Mouse (Mus musculus): ENCODE results near the gene Top3b. TPM values are rescaled to one million over a fixed set of nuclear protein-coding genes. Genes with fewer than 3 reads are reported as not detected.
"Not testable (repeated sequence)": the region's sequence is repeated elsewhere in the genome, so short reads cannot be mapped to it uniquely, and the experiment has no call there.

The Top3b gene
- polyA plus RNA-seq (2012): 2.5 and 2.8 TPM in 2 replicates

DNA sequence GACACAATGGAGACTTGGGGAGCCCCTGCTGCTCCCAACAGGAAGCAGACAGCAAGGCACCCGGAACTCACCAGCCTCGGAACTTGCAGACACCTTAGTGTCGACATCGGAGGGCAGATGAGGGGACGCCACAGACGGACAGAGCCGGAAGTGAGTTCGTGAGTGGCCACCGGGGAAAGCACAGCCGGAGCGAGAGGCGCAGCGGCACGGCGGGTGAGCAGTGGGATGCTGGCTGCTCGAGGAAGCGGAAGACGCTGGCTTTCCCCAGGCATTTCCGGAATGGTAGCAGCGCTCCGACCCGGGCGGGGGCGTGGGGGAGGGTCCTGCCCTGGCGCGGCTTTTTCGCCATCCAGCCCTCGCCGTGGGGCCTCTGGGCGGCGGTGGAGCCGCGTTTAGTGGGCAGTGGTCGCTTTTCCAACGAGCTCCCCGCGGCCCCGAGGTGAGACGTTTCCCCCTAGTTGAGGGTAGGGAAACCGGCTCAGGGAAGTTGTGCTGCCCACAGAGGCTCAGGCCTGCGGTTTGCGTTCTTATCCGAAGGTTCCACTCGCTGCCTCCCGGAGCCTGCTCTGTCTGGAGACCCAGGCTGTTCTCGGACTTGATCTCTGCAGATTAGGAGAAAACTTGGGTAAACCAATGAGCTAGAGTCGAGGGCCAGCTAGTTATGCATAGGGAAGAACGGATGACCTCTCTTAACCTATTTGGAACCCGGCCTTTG is at the start of gene Top3b, which contains the start of gene Vpreb1:
Gene Top3b, plus strand, starts transcription at position 120 of the 715 bp plus-strand sequence.
Gene Vpreb1, minus strand, starts transcription at position 227 of the 715 bp plus-strand sequence.
- peaks cover 22% of the 10 kb centered on the region for H3K4me1 ChIP-seq (ENCODE audit: control insufficient read depth)

DNA sequence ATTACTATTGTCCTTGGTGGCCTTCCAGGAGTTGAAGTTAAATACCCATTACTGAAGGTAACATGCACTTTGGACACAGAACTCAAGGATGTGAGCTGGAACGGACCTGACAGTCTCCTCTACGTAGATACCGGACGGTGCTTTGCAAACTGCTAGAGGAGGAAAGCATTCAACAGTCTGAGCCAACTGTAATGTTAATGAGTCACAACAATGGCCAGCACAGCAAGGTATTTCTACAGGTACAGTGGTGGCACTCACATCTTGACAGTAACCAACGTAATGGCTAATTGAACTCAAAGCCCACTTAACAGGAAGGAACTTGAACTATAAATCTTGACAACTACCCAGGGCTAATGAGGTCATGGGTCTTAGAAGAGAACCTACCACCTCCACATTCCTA is 45.1 kb upstream of the Top3b start:
- Histone ChIP-seq H3K36me3 (ENCODE audit: control insufficient read depth) (no peaks in the 10 kb centered on the region), H3K4me1 (ENCODE audit: control insufficient read depth) (peaks cover 12% of the 10 kb centered on the region), H3K4me3 (replicated peaks) (no peak overlapping the region), H3K27me3 (ENCODE audit: control insufficient read depth) (peaks cover 3% of the 10 kb centered on the region), H3K9me3 (ENCODE audit: control insufficient read depth, low read length) (no peaks in the 10 kb centered on the region)
- TF ChIP-seq GATA1 (IDR thresholded peaks at IDR 0.05; ENCODE audit: low read length) (no peak), TAL1 (IDR thresholded peaks at IDR 0.05; ENCODE audit: low read length) (no peak)

More for the DNA sequence above, at the start of gene Top3b, which contains the start of gene Vpreb1:
- Histone ChIP-seq H3K27me3 (ENCODE audit: control insufficient read depth) (no peaks in the 10 kb centered on the region), H3K36me3 (ENCODE audit: control insufficient read depth) (peaks cover 14% of the 10 kb centered on the region), H3K4me3 (replicated peaks) (peak within 1 kb of the TSS; percentile 77), H3K9me3 (ENCODE audit: control insufficient read depth, low read length) (no peaks in the 10 kb centered on the region)
- TF ChIP-seq TAL1 (IDR thresholded peaks at IDR 0.05; ENCODE audit: low read length): no peak

DNA sequence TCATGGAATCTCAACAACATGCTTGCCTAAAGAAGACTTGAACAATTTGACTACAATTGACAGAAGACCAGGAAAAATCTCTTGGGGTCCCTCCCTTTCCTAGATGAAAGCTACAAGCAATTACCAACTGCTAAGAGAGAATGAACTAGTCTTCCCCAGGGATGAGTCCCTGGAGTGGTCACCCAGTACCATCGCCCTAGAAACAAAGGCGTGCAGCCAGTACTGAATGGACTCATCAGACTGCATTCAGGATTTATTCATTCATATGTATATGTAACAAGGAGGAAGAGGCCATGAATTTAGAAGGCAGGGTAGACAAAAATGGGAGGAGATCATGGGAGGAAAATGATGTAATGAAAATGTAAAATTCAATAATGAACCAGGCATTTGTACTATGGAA is 44.3 kb upstream of the Top3b start:
- TF ChIP-seq GATA1 (IDR thresholded peaks at IDR 0.05; ENCODE audit: low read length) (no peak), TAL1 (IDR thresholded peaks at IDR 0.05; ENCODE audit: low read length) (no peak)
- no peaks in the 10 kb centered on the region for H3K36me3 ChIP-seq (ENCODE audit: control insufficient read depth)
- H3K4me1 ChIP-seq (ENCODE audit: control insufficient read depth): peaks cover 14% of the 10 kb centered on the region
- H3K4me3 ChIP-seq (replicated peaks): no peak overlapping the region
- H3K27me3 ChIP-seq (ENCODE audit: control insufficient read depth): peaks cover 3% of the 10 kb centered on the region
- H3K9me3 ChIP-seq (ENCODE audit: control insufficient read depth, low read length): no peaks in the 10 kb centered on the region

DNA sequence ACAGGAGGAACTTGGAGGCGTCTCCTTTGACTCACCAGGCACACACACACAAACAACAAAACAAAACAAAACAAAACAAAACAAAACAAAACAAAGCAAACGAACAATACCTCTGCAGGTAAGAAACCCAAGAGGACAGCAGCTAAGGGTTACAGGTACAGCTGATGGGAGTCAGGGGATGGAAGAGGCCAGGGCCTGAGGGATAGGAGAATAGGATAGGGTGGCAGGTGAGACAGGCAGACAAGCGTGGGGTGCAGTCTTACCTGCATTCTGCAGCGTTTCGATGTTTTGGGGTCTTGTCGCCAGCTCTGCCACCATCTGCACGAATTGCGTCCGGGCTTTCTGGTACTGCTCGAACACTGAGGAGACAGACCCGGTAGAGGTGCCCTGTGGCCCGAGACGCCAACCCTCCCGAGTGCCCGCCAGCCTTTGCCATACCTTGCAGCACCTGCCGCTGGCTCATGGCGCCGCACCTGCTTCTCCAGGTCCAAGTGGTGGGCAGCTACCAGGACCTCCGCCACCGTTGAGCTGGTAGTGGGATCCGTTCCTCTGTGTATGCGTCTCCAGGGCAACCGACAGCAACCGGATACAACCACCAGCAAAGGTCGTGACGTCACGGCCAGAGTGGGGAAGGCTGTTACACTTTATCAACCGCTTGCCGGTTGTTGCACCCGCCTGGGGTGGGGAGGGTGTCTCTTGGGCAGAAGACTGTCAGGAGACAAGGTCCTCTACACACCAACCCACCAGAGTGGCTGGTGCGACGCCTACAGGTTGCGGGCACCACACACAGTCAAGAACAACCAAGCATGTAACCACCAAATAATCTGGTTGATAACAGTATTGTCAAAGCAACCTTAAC is 41.5 kb upstream of the Top3b start, which contains the start of gene Spag6l:
Gene Spag6l, minus strand, starts transcription at position 700 of the 859 bp plus-strand sequence.
- Histone ChIP-seq H3K4me1 (ENCODE audit: control insufficient read depth) (peaks cover 14% of the 10 kb centered on the region), H3K4me3 (replicated peaks) (peak within 1 kb of the TSS; percentile 62), H3K36me3 (ENCODE audit: control insufficient read depth) (no peaks in the 10 kb centered on the region), H3K9me3 (ENCODE audit: control insufficient read depth, low read length) (no peaks in the 10 kb centered on the region), H3K27me3 (ENCODE audit: control insufficient read depth) (peaks cover 3% of the 10 kb centered on the region)
- TF ChIP-seq TAL1 (IDR thresholded peaks at IDR 0.05; ENCODE audit: low read length): no peak
- no peak for TF ChIP-seq GATA1 (IDR thresholded peaks at IDR 0.05; ENCODE audit: low read length)

DNA sequence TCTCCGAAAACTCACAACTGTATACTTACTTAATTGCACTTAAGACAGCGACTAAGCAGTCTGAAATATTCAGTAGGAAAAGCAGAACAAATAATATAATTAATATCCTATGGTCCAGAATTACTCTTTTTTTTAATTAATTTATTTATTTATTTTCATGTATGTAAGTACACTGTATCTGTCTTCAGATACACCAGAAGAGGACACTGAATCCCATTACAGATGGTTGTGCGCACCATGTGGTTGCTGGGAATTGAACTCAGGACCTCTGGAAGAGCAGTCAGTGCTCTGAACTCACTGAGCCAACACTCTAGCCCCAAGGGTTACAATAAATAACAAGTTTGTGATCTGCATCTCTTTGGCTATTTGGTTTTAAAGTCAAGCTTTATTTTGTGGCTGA is 40.9 kb upstream of the Top3b start:
- TF ChIP-seq GATA1 (IDR thresholded peaks at IDR 0.05; ENCODE audit: low read length): no peak
- TF ChIP-seq TAL1 (IDR thresholded peaks at IDR 0.05; ENCODE audit: low read length): no peak
- no peaks in the 10 kb centered on the region for H3K9me3 ChIP-seq (ENCODE audit: control insufficient read depth, low read length)
- no peak overlapping the region for H3K4me3 ChIP-seq (replicated peaks)
- peaks cover 3% of the 10 kb centered on the region for H3K27me3 ChIP-seq (ENCODE audit: control insufficient read depth)
- H3K36me3 ChIP-seq (ENCODE audit: control insufficient read depth): no peaks in the 10 kb centered on the region
- peaks cover 14% of the 10 kb centered on the region for H3K4me1 ChIP-seq (ENCODE audit: control insufficient read depth)

DNA sequence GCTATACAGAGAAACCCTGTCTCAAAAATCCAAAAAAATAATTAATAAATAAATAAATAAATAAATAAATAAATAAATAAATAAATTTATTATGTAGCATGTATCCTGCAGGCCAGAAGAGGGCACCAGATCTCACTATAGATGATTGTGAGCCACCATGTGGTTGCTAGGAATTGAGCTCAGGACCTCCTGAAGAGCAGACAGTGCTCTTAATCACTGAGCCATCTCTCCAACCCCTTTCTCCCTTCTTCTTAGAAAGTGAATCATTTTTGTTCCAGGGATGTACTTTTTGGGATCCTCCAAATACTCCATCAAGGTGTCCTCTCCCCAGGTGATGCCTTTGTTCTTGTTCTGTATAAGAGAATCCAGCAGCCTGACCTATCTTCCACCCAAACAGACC is 21.3 kb upstream of the Top3b start:
- TF ChIP-seq TAL1 (IDR thresholded peaks at IDR 0.05; ENCODE audit: low read length) (no peak), GATA1 (IDR thresholded peaks at IDR 0.05; ENCODE audit: low read length) (no peak)
- Histone ChIP-seq H3K9me3 (ENCODE audit: control insufficient read depth, low read length) (no peaks in the 10 kb centered on the region), H3K36me3 (ENCODE audit: control insufficient read depth) (no peaks in the 10 kb centered on the region), H3K4me3 (replicated peaks) (no peak overlapping the region), H3K27me3 (ENCODE audit: control insufficient read depth) (no peaks in the 10 kb centered on the region), H3K4me1 (ENCODE audit: control insufficient read depth) (no peaks in the 10 kb centered on the region; the same call in 1 of the 2 replicates)

DNA sequence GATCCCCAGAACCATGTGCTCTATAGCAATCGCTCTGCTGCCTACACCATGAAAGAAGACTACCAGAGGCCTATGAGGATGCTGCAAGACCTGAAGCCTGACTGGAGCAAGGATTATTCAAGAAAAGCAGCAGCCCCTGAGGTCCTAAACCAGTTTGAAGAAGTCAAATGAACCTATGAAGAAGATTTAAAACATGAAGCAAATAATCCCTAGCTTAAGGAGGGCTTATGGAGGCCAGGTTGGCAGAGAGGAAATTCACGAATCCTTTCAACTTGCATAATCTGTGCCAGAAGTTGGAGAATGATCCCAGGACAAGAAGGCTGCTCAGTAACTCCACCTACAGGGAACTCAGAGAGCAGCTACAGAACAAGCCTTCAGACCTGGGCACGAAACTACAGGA is 18.1 kb upstream of the Top3b start:
- no peaks in the 10 kb centered on the region for H3K4me1 ChIP-seq (ENCODE audit: control insufficient read depth)
- H3K27me3 ChIP-seq (ENCODE audit: control insufficient read depth): no peaks in the 10 kb centered on the region
- no peaks in the 10 kb centered on the region for H3K9me3 ChIP-seq (ENCODE audit: control insufficient read depth, low read length)
- no peak overlapping the region for H3K4me3 ChIP-seq (replicated peaks)
- H3K36me3 ChIP-seq (ENCODE audit: control insufficient read depth): no peaks in the 10 kb centered on the region
- TF ChIP-seq TAL1 (IDR thresholded peaks at IDR 0.05; ENCODE audit: low read length): no peak
- TF ChIP-seq GATA1 (IDR thresholded peaks at IDR 0.05; ENCODE audit: low read length): no peak

DNA sequence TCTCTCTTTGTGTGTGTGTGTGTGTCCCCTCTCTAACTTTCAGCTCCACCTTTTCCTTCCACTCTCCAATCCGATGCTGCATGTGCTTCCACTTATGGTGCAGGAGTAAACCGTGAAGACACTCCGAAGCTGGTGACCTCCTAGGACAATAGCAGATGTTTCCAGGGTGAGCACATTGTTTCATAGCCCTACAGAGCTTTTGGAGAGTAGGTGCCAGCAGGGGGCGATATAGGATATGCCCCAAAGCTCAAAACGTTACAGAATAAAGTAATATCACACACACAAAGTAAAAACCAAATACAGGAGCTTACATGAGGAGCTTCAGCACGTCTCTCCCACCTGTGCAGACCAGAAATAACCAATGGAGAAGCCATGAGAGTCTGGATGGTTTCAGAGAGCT is 15.7 kb upstream of the Top3b start:
- no peak for TF ChIP-seq GATA1 (IDR thresholded peaks at IDR 0.05; ENCODE audit: low read length)
- TF ChIP-seq TAL1 (IDR thresholded peaks at IDR 0.05; ENCODE audit: low read length): no peak
- Histone ChIP-seq H3K27me3 (ENCODE audit: control insufficient read depth) (no peaks in the 10 kb centered on the region), H3K9me3 (ENCODE audit: control insufficient read depth, low read length) (no peaks in the 10 kb centered on the region), H3K4me1 (ENCODE audit: control insufficient read depth) (no peaks in the 10 kb centered on the region), H3K36me3 (ENCODE audit: control insufficient read depth) (no peaks in the 10 kb centered on the region), H3K4me3 (replicated peaks) (no peak overlapping the region)

DNA sequence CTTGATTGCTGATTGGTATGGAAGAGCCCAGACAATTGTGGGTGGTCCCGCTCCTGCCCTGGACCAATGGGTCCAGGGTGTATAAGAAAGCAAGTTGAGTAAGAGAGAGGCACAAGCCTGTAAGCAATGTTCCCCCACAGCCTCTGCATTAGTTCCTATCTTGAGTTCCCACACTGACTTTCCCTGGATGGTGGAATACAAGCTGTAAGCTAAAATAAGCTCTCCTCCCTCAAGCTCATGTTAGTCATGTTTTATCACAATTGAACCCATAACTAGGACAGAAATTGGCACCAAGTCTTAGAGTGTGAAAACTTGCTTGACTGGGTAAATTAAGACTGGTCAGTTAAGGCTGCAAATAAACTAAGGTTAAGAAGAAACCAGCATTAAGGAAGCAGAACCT is 15.0 kb upstream of the Top3b start:
- no peak for TF ChIP-seq TAL1 (IDR thresholded peaks at IDR 0.05; ENCODE audit: low read length)
- no peak for TF ChIP-seq GATA1 (IDR thresholded peaks at IDR 0.05; ENCODE audit: low read length)
- H3K4me1 ChIP-seq (ENCODE audit: control insufficient read depth): no peaks in the 10 kb centered on the region

DNA sequence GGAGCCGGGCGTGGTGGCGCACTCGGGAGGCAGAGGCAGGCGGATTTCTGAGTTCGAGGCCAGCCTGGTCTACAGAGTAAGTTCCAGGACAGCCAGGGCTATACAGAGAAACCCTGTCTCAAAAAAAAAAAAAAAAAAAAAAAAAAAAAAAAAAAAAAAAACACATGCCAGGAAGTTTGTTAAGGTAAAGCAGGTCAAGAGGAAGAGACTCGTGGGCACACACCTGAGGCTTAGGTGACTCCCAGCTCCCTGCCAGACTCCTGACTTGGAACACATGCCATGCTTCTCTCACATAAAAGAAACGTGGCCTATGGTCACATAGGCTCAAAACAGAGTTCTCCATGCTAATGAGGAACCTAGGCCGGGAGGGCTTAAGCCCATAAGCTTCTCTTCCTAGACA is 14.5 kb upstream of the Top3b start:
- H3K4me1 ChIP-seq (ENCODE audit: control insufficient read depth); H3K9me3 ChIP-seq (ENCODE audit: control insufficient read depth, low read length); H3K4me3 ChIP-seq (replicated peaks); H3K36me3 ChIP-seq (ENCODE audit: control insufficient read depth); H3K27me3 ChIP-seq (ENCODE audit: control insufficient read depth): not testable (repeated sequence)

More for the DNA sequence above, 15.0 kb upstream of the Top3b start:
- Histone ChIP-seq H3K4me3 (replicated peaks) (no peak overlapping the region), H3K9me3 (ENCODE audit: control insufficient read depth, low read length) (no peaks in the 10 kb centered on the region), H3K27me3 (ENCODE audit: control insufficient read depth) (no peaks in the 10 kb centered on the region), H3K36me3 (ENCODE audit: control insufficient read depth) (no peaks in the 10 kb centered on the region)
